Mouse (Mus musculus): ENCODE measurements around the gene BC055324.

Gene BC055324

GRCm38 (mm10) chr1:163994721-163995608 lies at the start of gene BC055324, which contains the start of gene Mettl18:
TSS of gene BC055324 (minus strand) at chr1:163994796.
TSS of gene Mettl18 (plus strand) at chr1:163994889.
- peak; percentile 98 for DNase-seq (ENCODE audit: low read depth, low spot score)

DNA sequence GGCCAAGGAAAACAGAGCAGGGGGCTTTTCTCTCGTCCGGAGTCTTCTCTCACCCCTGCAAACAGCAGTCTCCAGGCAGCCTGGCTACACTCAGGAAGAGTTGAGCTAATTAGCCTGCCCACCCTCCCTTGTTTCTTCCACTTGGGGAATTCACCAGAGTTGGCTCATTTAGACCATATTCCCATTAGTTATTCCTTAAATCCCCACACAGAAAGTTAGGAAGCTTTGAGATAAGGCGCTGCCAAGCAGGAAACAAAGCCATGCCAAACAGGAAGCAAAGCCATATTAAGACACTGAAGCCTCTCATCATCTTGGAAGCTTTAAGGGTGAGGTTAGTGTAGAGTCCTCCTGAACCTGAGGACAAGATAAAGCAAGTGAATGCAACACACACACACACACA lies 49.0 kb upstream of the BC055324 start:
- no peak for DNase-seq (ENCODE audit: low read depth, low spot score)

DNA sequence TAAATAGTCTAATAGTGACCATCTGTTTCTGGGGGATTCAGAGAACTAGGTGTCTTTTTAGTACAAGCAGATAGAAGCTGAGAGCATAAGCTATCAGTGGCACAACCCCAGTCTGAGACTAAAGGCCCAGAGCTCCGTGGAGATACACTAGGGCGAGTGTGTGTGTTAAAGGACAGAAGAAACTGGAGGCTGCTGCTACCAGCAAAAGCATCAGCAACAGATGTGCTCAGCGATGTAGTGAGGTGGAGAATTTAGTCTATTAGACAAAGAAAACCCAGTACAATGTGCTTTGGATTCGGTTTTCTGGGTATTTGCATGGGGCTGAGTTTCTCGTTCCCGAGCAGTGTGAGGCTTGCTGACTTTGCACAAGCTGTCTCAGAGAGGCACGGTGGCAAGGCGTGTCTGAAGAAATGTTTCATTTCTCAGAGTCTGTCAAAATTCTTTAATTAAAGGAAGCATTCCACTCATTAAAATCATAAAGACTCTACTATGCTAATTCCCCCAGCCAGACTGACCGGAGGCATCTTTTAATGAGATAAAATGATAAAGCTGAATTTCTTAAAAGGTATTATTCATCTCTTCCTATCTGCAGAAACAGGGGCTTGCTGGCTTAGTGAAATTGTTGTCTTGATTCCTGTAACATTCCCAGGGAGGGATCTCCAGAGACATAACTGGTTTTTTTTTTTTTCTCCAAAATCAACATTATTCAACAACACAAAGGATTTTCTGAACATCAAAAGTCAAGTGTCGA lies 46.0 kb upstream of the BC055324 start:
- no peak for DNase-seq (ENCODE audit: low read depth, low spot score)

- peak; percentile 67 for DNase-seq (ENCODE audit: low read depth, low spot score)
Measured at GRCm38 (mm10) chr1:164027416-164027815, 32.8 kb upstream of the BC055324 start.

DNA sequence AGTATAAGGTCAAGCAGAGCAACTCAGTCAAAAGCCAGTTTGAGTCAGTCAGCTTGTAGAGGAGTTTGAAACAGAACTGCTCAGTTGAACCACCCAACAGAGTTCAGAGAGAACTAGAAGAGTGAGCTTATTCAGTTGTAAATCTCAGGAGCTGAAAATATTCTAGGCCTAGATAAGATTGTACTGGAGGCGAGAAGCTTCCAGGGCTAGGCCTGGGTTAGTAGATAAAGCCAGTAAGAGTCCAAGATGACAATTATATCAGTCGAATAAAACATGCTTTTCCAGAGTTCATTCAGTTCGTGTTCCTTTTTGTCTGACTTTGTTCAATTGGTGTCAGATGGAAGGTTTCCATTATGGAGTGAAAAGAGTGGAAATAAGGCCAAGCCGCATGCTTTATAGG lies 31.1 kb upstream of the BC055324 start:
- no peak for DNase-seq (ENCODE audit: low read depth, low spot score)

- DNase-seq (ENCODE audit: low read depth, low spot score): peak; percentile 57
Measured at GRCm38 (mm10) chr1:164022106-164022505, 27.5 kb upstream of the BC055324 start.

GRCm38 (mm10) chr1:164020746-164021145 lies 26.1 kb upstream of the BC055324 start:
- DNase-seq (ENCODE audit: low read depth, low spot score): peak; percentile 81

DNA sequence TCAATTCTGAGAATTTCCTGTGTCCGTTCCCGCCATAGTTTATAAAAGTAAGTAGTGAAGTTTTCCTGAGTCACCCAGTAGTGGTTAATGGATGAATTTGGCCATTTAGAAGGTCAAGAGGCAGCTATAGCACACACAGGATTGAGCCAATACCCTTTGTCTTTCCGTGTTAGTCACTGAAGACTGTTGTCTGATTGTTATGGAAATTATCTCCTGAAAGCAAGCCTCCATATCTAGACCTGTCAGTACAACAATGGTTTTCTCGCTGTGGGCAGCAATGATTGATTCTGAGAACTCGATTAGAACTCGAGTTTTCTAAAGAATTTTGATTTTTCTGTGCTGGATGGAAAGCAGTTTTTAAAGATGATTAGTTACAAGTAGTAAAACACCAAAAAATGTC lies 25.2 kb upstream of the BC055324 start:
- DNase-seq (ENCODE audit: low read depth, low spot score): peak; percentile 85

- DNase-seq (ENCODE audit: low read depth, low spot score): peak; percentile 80
Measured at GRCm38 (mm10) chr1:164018221-164018896, 23.8 kb upstream of the BC055324 start.

DNA sequence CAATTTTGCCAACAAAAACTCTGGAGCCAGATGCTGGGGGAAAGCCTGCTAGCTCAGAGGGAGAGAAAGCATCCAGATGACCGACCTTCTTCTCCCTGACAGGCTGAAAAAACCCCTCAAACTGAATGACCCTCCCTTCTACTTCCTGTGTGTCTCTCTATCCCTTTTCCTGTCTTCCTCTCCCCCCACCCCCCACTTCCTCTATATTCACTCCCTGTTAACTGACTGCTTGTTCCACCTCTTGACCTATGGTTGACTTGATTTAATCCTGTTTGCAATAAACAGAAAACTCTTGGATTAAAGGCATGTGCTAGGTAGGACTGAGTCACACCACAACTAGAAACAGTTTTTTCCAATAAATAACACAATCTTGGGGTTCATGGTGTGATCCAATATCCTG lies 20.0 kb upstream of the BC055324 start:
- no peak for DNase-seq (ENCODE audit: low read depth, low spot score)

DNA sequence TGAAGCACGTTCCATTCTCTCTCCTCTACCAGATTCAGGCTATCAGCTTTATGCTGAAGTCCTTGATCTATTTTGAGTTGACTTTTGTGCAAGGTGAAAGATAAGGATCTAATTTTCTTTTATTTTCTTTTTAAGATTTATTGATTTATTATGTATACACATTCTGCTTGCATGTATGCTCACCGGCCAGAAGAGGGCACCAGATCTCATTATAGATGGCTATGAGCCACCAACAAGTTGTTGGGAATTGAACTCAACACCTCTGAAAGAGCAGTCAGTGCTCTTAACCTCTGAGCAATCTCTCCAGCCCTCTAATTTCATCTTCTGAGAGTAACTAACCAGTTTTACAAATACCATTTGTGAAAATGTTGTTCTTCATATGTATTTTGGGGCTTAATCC lies 14.6 kb upstream of the BC055324 start:
- peak; percentile 66 for DNase-seq (ENCODE audit: low read depth, low spot score)

DNA sequence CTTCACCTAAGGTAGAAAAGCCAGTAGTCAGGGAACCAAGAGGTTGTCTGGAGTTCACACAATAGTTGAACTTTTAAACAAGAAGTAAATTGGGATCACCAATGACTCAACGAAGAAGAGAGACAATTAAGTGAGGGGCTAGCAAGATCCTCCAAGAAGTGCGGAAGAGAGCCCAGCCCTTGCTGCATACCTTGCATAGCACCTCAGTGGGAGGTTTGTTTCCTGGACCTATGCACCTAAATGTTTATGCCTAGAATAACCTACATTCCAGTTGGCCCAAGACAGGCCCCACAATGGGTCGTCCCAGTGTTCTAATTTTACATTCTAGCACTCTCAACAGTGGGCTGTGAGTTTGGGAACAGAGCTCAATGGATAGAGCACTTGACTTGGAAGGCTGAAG lies 9.7 kb upstream of the BC055324 start:
- peak; percentile 58 for DNase-seq (ENCODE audit: low read depth, low spot score)

DNA sequence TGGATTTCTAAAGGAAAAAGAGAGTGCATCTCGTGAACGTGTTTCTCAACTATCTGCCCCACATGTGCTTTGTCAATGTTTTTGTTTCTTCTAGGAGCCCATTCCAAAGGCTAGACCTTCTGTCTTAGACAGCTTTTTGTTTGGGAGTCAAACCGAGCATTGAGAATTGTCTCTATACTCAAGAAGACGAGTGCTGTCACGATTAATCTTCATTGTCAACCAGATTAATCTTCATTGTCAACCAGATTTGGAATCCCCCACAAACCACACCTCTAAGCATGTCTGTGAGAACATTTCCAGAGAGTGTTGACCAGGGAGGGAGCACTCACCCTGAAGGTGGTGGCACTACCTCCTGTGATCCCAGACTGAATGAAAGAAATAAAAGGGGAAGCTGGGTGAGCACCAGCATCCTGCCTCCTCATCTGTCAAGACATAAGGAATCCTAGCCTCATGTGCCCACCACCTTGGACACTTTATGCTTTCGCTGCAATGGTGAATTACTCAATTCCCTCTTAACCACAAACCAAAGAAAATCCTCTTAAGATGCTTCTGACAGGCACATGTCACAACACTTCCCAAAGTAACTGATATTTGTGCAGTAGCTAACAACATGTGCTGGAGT lies 7.3 kb upstream of the BC055324 start:
- peak; percentile 71 for DNase-seq (ENCODE audit: low read depth, low spot score)

DNA sequence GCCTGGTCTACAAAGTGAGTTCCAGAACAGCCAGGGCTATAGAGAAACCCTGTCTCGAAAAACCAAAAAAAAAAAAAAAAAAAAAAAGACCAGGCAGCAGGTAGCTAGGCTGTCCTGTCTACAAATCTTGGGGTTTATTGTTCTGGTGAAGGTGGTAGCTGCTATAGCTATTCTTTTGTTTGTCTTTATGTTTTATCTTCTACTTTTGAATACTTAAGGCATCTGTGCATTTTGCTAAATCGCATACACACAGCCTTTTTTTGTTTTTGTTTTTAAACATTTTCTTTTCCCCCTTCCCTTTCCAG lies 965 bp upstream of the BC055324 start:
- DNase-seq (ENCODE audit: low read depth, low spot score): no peak

DNA sequence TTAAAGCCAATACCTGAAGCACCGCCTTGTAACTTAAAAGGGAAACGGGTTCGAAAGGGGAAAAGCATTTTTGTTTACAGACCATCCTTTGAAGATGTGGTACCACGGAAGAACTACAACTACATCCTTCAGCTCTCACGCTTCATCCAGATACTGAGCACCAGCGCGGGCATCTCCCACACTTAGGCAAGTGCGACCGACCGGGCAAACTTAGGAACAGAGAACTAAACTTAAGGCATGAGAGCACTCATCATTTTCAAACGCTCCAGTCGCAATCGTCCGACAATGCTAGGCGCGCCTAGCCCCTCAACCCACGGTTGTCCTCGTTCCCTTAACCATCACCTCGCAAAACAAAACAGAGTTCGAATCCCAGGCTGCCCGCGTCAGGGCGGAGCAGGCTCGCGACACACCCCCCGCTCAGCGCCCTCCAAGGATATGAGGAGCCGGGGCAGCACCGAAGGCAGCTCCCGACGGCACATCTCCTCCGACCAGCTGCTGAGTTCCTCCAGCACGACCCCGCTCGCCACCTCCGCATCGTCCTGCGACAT lies 349 bp downstream of the BC055324 start:
- no peak for DNase-seq (ENCODE audit: low read depth, low spot score)

DNA sequence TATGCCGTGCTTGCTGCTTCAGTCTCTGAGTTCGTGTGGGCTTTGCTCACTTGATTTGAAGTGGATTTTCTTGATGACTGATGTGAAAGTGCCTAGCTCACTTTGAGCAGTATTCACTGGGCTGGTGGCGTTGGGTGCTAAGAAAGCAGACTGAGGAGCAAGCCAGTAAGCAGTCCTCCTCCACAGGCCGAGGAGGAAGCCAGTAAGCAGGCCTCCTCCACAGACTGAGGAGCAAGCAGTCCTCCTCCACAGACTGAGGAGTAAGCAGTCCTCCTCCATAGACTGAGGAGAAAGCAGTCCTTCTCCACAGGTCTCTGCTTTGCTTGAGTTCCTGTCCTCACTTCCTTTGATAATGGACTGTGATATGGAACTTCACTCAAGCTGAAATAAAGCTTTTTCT lies 2.2 kb downstream of the BC055324 start:
- no peak for DNase-seq (ENCODE audit: low read depth, low spot score)

- no peak for DNase-seq (ENCODE audit: low read depth, low spot score)
Measured at GRCm38 (mm10) chr1:163976515-163976914, 18.1 kb downstream of the BC055324 start.

GRCm38 (mm10) chr1:163975088-163975487 lies 19.5 kb downstream of the BC055324 start:
- DNase-seq (ENCODE audit: low read depth, low spot score): no peak

DNA sequence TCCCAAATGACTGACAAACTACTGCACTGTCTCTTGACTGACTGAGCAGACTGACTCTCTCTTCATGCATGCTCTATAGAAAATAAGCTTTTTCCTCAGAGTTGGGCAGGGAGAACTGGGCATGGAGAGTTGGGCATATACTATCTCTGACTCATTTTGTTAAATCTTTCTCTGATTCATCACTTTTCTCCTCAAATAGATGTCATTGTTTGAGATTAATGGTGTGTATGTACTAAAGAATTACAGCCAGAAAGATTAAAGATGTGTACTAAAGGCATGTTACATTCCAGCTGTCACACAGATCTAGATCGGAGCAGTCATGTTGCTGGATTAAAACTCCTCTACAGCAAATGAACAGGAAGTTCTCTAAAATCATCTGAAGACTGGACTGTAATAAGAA lies 20.1 kb downstream of the BC055324 start:
- no peak for DNase-seq (ENCODE audit: low read depth, low spot score)

- no peak for DNase-seq (ENCODE audit: low read depth, low spot score)
Measured at GRCm38 (mm10) chr1:163964008-163964689, 30.4 kb downstream of the BC055324 start.

DNA sequence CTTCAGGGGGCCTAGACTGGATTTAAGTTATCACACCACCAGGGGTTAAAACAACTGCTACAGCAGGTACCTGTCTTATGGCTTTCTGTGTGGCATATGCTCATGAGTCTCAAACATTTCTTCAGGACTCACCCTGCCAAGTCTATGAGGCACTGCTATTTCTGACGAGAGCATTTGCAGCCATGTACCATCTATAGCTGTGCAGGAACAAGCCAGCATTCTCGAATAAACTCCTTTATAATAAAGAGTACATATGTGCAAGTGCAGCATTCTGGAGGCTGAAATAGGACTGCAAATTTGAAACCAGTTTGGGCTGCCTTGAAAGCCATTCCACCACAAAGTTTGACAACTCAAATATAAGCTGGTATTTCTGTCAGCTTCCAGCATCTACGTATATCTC lies 36.6 kb downstream of the BC055324 start:
- DNase-seq (ENCODE audit: low read depth, low spot score): no peak
